Mouse (Mus musculus): ENCODE measurements around the gene Bola1. TPM values are rescaled to one million over a fixed set of nuclear protein-coding genes. Genes with fewer than 3 reads are reported as not detected.

Gene Bola1
- polyA plus RNA-seq, 1 experiment, result 228 TPM

DNA sequence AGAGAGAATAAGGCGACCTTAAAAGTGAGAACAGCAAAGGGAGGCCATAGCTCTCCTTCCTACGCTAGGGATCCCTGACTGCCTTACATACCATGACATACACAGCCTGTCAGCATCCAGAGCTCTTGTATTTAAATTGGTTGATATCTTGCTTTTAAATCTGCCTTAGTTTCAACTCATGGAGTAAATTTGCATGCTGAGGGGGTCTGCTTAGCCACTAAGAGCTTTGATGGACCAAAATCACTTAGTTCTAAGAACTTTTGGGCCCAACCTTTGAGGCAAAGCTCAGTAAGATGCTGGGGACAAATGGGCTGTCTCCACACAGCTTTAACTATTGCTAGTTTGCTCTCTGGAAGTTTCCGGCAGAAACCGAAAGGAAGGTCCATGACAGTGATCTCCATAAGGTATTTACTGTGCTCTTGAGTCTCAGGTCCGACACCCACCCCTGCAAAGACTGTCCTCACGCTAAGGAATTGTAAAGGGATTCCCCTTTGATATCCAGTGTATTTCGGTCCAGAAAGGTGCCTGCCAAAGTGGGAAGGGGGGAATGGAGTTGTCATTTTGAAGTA, 17.9 kb upstream of the Bola1 start:
- no peak for TF ChIP-seq GATA1 (IDR thresholded peaks at IDR 0.05; ENCODE audit: low read length)

DNA sequence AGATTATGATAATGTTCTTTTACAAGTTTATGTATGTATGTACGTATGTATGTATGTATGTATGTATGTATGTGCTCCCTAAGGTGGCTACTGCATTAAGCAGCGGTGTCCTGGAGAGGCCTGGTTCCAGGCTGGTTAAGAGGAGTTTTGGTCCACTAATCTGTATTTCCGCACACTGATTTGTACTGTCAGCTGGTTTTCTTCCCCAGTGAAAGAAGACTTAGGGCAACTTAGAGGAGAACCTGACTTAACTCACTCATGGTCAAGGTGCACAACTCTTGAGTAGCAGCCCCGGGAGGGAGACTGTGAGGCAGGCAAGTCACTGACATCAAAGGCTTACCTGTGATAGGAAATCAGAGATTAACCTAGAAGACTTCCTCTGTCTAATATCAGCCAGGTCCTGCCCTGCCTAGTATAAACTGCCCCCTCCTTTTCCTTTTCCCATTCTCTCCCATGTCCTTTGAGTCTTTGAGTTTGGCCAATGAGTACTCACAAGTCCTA, 17.4 kb upstream of the Bola1 start:
- TF ChIP-seq GATA1 (IDR thresholded peaks at IDR 0.05; ENCODE audit: low read length), result no peak

DNA sequence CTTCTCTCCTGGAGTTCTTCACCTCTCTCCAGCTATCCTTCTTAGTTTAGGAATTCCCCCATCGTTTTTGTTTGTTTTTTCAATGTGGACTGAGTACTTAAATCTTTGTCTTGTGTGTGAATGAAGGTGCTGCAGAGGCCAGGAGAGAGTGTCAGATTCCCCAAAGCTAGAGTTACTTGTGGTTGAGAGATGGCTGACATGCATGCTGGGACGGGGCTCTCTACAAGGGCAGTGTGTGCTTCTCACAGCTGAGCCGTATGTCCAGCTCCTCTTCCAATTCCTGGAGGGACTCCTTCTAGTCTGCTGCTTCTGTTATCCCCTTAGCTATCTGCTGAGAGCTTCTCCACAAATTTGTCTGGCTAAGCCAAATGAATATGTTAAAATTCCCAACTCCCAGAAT, 16.3 kb upstream of the Bola1 start:
- TF ChIP-seq GATA1 (IDR thresholded peaks at IDR 0.05; ENCODE audit: low read length), result no peak

DNA sequence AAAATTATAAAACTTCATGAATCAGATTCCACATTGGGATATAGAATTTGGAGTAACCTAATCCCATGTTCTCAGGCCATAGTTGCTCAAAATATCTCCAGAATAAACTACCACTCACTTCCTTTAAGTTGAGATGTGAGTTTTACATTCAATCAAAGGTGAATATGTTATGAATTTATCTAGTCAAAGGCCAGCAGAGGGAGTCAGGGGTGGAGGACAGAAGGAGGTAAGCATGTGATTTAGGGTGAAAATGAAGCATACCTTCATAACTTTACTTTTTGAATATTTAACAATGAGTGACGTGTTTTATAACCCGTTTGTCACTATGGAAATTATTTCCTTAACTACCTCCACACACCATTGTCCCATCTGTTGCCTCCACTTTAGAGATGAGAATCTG, 15.4 kb upstream of the Bola1 start:
- TF ChIP-seq GATA1 (IDR thresholded peaks at IDR 0.05; ENCODE audit: low read length), result no peak

DNA sequence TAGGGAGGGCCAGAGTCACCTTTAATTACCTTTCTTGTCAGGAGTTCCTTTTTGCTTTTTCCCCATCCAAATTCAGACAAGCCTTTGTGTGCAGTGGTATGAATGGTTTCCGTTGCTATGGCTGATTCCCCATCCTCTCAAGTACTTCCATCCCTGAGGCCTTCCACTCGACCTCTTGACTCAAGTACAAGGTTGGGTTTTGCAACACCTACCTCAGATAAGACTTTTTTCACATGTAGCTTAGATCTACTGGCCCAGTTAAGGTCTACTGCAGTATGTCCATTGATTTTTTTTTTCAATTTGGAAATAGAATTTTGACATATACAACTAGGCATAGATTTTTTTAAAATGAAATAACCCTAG, 12.2 kb upstream of the Bola1 start:
- no peak for TF ChIP-seq GATA1 (IDR thresholded peaks at IDR 0.05; ENCODE audit: low read length)

DNA sequence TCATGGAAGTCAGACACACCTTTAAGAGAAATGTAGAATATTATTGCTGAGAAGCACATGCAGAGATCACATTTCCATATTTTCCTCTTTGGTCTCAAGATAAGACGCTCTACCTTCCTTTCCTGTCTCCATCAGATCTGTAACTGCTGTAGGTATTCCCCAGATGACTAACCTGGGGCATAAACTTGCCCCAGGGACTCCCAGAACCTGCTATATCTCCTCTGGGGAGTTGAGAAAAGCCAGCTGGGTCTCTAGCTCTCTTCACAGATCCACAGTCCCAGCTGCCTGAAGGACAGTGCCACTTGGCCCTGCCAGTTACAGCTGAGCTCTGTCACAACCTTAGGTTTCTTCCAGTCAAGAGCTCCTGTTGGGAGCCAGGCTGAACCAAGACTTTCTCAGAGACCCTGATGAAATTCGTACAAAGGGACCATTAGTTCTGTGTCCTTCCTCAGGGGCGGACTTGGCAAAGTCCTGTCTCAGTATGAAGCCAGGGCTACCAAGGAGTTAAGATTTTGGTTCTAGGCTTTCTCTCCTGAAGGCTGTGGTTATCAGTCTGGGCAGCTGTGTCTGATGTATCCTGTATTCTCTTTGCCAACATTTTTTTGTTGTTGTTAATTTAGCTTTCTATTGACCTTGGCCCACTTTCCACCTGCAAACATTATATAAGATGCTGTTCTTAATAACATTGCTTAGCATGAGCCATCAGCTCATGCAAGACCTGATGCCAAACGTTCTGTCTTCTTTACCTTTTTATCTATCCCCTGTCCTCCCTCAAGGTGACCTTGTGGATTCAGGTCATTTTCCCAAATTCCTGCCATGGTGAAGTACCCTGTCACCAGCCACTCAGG, 11.6 kb upstream of the Bola1 start:
- TF ChIP-seq GATA1 (IDR thresholded peaks at IDR 0.05; ENCODE audit: low read length), result no peak

DNA sequence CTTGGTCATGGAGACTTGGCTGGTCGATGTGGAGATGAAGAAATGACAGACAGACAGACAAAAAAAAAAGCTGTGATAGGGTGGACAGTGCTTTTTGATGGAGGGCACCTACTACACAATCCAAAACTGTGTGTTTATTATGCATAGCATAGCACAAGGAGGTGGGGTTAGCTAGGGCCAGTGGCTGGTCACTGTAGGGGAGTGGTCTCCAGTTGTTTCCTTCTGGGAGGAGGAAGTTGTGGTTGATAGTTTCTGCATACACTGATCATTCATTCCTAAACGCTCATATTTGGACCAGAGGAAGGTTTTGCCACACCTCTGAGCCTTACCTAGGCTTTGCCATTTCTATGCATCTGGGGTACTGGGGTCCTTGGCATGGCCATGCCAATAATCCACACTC, 10.9 kb upstream of the Bola1 start:
- TF ChIP-seq GATA1 (IDR thresholded peaks at IDR 0.05; ENCODE audit: low read length), result no peak

DNA sequence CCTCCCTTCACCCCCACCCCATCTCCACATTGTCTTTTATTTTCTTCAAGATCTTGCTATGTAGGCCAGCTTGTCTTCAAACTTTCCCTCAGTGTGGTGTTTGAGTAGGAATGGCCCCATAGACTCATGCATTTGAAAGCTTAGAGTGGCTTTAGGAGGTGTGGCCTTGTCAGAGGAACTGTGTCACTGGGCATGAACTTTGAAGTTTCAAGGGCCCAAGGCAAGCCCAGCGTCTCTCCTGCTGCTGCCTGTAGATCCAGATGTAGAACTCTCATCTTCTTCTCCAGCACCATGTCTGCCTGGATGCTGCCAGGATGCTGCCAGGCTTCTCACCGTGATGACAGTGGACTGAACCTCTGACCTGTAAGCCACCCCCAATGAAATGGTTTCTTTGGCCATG, 9.3 kb upstream of the Bola1 start:
- TF ChIP-seq GATA1 (IDR thresholded peaks at IDR 0.05; ENCODE audit: low read length), result no peak

DNA sequence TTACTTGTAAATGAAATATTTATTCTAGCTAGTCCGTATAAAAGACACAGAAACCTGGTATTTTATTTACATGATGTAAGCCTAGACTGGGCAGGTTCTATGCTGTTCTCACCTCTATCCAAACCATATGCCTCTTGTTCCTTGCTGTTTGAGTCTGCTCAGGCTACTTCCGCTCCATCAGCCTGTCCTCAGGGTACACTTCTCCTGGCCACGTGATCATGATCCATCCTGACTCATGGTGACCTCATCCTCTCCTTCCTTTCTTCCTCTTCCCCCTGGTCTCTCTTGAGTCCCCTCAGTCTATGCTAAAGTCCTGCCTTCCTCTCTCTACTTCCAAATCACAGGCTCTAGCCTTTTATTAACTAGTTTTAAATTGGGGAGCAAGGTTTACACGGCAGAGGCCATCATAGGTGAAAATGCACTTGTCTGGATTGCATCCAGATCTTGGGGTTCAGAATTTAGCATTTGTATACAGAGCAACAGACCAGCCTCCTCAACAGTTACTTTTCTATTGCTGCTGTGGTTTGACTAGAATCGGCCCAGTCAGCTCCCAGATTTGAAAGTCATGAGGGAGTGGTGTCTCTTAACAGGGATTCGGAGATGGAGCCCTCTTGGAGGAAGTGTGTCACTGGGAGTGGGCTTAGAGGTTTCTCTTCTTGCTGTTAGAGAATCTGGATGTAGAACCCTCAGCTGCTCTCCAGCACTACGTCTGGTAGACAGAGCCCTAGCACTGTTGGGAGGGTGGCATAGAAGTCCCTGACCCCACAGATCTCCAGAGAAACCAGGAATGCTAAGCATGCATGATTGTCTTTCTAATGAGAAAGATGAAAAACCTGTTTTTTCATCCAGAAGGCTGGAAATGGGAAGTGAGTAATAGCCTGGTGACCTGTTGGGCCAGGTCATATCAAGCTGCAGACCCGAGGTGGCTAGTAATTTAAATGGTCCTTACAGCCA, 7.5 kb upstream of the Bola1 start:
- TF ChIP-seq GATA1 (IDR thresholded peaks at IDR 0.05; ENCODE audit: low read length), result no peak

DNA sequence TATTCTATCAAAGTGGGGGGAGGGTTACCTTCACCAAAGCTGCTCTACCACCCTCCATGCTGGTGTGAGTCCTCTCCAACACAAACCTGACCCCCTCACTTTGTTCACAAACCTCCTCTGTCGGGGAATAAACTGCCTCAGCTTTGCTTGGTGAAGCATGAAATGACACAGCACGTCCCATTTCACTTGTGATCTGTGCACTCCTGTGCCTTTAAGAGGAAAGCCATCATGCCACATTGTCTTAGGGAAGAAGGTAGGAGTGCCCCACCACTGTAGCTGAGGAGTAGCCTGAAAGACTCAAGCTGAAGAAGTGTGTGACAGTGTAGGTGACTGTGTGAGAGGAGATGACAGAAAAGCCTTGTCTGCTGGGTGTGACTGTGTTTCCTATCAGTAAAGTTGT, 5.9 kb upstream of the Bola1 start:
- TF ChIP-seq GATA1 (IDR thresholded peaks at IDR 0.05; ENCODE audit: low read length), result no peak

DNA sequence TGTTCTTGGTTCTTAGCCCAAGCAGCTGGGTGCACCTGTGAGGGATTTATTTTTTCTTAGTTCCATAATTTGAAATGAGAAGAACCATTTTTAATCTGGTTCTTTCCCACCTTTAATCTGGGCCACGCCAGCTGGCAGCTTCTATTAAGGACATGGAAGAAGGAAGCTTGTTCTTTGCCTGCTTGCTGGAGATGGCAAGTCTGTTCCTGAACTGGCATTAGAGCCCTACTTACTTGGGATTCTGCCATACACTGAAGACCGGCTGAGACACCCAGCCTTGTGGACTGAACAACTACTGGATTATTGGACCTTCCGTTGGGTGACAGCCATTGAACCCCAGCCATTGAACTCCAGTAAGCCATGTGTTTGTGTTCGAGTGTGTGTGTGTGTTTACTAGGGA, 3.3 kb upstream of the Bola1 start:
- no peak for TF ChIP-seq GATA1 (IDR thresholded peaks at IDR 0.05; ENCODE audit: low read length)

DNA sequence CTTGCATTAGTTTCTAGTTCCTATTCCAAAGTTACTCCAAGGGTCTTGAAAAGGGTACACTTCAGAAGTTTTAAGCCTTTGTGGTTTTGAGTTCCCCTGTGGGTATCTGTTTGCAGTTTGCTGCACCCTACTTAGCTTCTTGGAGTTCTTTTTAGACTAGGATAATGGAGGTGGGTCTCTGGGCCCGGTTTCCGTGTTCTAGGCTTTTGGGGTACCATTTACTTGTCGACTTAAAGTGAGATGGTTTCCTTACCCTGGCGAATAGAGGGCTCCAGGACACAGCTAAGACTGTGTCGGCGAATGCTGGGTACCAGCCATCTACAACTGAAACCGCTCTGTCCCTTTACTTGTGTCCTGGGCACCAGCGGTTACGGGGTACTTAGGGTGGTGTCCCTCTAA, 2.1 kb upstream of the Bola1 start:
- TF ChIP-seq GATA1 (IDR thresholded peaks at IDR 0.05; ENCODE audit: low read length), result no peak

DNA sequence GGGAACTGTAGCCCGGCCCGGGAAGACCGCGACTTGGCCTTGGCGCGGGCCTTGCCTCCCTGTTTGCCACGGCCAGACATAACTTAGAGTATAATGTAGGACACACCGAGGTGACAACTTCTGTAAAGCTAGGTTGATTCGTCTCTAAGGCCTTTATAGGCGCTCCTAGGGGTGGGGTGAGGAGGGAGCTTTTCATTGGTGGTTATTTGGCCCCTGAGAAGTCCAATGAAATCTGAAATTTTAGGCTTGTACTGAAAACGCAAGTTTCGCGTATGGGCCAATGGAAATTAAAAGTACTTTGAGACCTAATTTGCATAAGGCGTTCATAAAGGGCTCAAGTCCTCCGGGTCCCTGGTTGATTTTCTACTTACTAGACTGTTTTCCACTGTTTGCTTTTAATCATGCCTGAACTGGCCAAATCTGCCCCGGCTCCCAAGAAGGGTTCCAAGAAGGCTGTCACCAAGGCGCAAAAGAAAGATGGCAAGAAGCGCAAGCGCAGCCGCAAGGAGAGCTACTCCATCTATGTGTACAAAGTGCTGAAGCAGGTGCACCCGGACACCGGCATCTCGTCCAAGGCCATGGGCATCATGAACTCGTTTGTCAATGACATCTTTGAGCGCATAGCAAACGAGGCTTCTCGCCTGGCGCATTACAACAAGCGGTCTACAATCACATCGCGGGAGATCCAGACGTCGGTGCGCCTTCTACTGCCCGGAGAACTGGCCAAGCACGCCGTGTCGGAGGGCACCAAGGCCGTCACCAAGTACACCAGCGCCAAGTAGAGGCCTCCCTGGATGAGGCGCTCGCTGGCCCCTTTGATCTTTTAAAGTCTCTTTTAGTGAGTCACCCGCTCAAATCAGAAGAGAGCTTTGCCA, 1.5 kb upstream of the Bola1 start, which contains the start of the genes Hist2h2ac and Hist2h2be:
Gene Hist2h2ac (minus strand): TSS at position 116 of the 875 bp plus-strand sequence.
Gene Hist2h2be (plus strand): TSS at position 355 of the 875 bp plus-strand sequence.
- TF ChIP-seq GATA1 (IDR thresholded peaks at IDR 0.05; ENCODE audit: low read length), result no peak

DNA sequence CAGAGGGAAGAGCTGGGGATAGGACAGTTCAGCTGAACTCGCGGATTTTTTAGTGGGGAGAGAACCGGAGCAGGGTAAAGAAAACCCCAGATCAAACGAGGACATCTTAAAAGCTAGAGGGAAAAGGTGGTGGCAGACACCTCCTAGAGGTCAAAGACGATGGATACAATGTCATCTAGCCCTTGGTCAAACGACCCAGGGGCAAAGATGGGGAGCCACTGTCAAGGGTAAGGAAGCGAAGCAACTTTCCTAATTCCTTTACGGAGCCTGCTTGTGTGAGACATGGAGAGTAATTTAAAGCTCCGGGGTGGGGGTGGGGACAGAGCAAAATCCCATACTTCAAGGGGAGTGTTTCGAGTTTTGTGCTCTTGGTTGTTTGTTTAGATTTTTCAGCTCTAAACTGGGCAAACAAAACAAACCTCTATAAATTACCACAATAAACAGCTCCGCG, 293 bp downstream of the Bola1 start:
- TF ChIP-seq GATA1 (IDR thresholded peaks at IDR 0.05; ENCODE audit: low read length), result no peak

DNA sequence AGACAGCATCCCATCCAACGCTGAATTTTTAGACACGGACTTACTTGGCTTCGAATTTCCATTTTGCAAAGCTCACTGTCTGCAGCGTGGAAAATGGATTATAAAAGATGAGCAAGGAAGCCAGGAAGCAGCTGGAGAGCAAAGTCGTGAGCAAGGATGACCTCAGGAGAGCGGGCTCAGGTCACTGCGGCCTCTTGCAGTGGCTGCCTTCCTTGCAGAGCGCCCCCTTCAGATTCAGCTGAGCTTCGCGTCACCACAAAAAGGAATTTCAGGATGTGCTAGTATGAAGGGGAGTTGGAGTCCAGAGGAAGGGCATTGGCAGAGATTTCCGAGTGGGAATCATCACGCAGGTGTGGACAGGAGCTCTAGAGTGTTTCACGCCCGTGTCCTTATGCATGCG, 10.3 kb downstream of the Bola1 start:
- no peak for TF ChIP-seq GATA1 (IDR thresholded peaks at IDR 0.05; ENCODE audit: low read length)
